Mouse (Mus musculus) kidney, adult 2 months (tissue): ENCODE data around the gene Dph7. TPM values are rescaled to one million over a fixed set of nuclear protein-coding genes. Genes with fewer than 3 reads are reported as not detected.
"Not testable (repeated sequence)": the region's sequence is repeated elsewhere in the genome, so short reads cannot be mapped to it uniquely, and the experiment has no call there.

Source experiments
- DNase-seq: peaks from one replicate; pipeline ENCODE4 v3.0.0; 2021
- H3K27ac ChIP-seq: fragments of 200-500 bp; 2 replicates; pipeline ENCODE4 v1.5.1; 2012; ENCODE audit warnings: low read depth, low read length, control low read depth, inconsistent platforms; ENCODE audit not compliant: insufficient read depth
- H3K27me3 ChIP-seq: fragments of 200-500 bp; replicated peaks from 2 replicates; pipeline ENCODE4 v1.6.1; 2012; ENCODE audit warnings: mild to moderate bottlenecking, moderate library complexity, low read length, inconsistent platforms; ENCODE audit not compliant: control insufficient read depth, insufficient read depth
- H3K36me3 ChIP-seq: fragments of 200-500 bp; 2 replicates; pipeline ENCODE4 v1.6.1; 2012; ENCODE audit warnings: mild to moderate bottlenecking, moderate library complexity, low read length, inconsistent platforms; ENCODE audit not compliant: control insufficient read depth, insufficient read depth
- H3K4me1 ChIP-seq: fragments of 200-500 bp; 2 replicates; pipeline ENCODE4 v1.6.1; 2011; ENCODE audit warnings: low read length; ENCODE audit not compliant: control insufficient read depth, insufficient read depth
- H3K4me3 ChIP-seq: fragments of 200-500 bp; 2 replicates; pipeline ENCODE4 v1.5.1; 2011; ENCODE audit warnings: mild to moderate bottlenecking, low read depth, low read length, control low read depth; ENCODE audit not compliant: insufficient read depth
- CTCF ChIP-seq: fragments of 200-500 bp; conservative IDR thresholded peaks from 2 replicates; pipeline ENCODE4 v1.5.1; 2011; ENCODE audit warnings: low read depth, mild to moderate bottlenecking, control low read depth, low read length, moderate library complexity, mixed read lengths; ENCODE audit not compliant: insufficient read depth, insufficient read length
- POLR2A ChIP-seq: fragments of 200-500 bp; IDR thresholded peaks from one replicate; pipeline ENCODE4 v1.6.1; 2011; ENCODE audit warnings: low read depth, low read length, control low read depth
- WGBS: fragments of 180-500 bp; shearing (Covaris S2); methylation state at CpG from one replicate; pipeline ENCODE4 v1.1.7; 2018; 5-methylcytosine and 5-hydroxymethylcytosine counted together
- polyA plus RNA-seq: library from polyadenylated mRNA; depleted of rRNA; stranded (reverse); fragments of >200 nt; gene quantifications from 2 replicates; pipeline ENCODE4 v1.2.3, GENCODE M21; 2012

The Dph7 gene
- polyA plus RNA-seq, 1 experiment: 13.0 TPM

GRCm38 (mm10) chr2:24935057-24935796 lies 27.0 kb upstream of the Dph7 start, which contains the start of gene Arrdc1:
TSS of gene Arrdc1 (minus strand) at chr2:24935252.
- DNase-seq: peak; percentile 98
- under 1% methylated on average over 48 of the region's 49 CpGs for WGBS
- Histone ChIP-seq H3K4me3 (peak within 1 kb of the TSS; percentile 86), H3K27me3 (no peaks in the 10 kb centered on the region), H3K4me1 (peaks cover 6% of the 10 kb centered on the region; the same call in 1 of the 2 replicates), H3K27ac (peak within 1 kb of the TSS; percentile 83), H3K36me3 (no peaks in the 10 kb centered on the region)
- TF ChIP-seq POLR2A (peak; percentile 64), CTCF (peak; percentile 58)

DNA sequence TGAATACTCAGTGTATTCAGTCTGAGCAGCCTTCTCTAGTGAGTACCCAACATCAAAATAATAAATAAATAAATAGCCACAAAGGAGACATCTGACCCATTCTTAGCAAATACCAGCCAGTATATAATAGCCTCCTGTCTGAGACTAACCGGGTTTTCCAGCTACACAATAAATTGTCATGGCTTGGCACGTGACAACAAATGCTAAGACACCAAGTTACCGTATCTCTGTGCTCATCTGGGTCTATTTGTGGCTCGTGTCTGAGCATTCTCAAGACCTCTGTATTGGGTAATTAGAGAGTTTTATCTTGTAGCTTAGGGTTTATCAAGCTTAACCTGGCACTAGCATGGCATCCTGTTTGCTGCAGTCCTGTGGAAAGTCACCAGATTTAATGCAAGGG lies 20.1 kb upstream of the Dph7 start:
- H3K36me3 ChIP-seq: no peaks in the 10 kb centered on the region
- no peaks in the 10 kb centered on the region for H3K27me3 ChIP-seq
- no peak overlapping the region for H3K27ac ChIP-seq
- DNase-seq: no peak
- WGBS: 68% methylated on average over 4 of the region's 4 CpGs
- no peak overlapping the region for H3K4me3 ChIP-seq
- TF ChIP-seq POLR2A (no peak), CTCF (no peak)
- H3K4me1 ChIP-seq: no peaks in the 10 kb centered on the region

- 33% methylated on average over 2 of the region's 2 CpGs for WGBS
- peak; percentile 38 for TF ChIP-seq CTCF
These were observed 17.9 kb upstream of the Dph7 start for GRCm38 (mm10) chr2:24944304-24944703.

DNA sequence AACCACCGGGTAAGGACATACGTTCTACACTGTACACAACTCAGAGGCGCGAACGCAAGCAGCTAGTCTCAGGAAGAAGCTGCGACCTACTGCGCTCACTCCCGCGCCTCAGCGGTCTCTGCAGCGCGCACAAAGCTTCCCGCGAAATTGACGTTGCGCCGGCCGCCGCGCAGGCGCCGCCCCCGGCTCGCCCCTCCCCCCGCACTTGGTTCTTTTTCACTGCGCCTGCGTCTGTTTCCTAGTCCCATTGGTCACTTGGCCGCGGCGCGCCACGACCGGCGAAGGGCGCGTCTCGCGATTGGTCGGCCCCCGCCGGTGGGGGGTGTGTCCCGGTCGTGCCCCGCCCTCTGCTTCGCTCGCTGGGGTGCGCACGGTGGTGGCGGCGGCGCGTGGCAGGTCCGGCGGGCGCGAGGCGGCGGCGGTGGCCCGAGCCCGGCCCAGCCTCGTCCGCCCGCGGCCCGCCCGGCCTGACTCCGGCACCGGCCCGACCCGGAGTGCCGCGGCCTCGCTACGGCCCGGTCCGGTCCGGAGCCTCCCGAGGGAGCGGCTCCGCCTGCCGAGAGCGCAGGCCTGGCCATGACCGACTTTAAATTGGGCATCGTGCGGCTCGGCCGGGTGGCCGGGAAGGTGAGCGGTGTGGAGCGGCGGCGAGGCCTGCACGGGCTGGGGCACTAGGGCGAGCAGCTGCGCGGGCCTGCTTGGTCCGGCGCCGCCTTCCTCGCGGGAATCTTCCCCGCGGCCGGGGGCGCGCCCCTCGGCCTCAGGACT lies 12.6 kb upstream of the Dph7 start, which contains the start of gene Zmynd19:
Zmynd19 (plus strand) TSS at position 372 of the 768 bp plus-strand sequence.
- Histone ChIP-seq H3K4me3 (peak within 1 kb of the TSS; percentile 78), H3K27me3 (no peaks in the 10 kb centered on the region), H3K36me3 (no peaks in the 10 kb centered on the region), H3K27ac (no peak within 1 kb of the TSS), H3K4me1 (peaks cover 3% of the 10 kb centered on the region; the same call in 1 of the 2 replicates)
- peak; percentile 99 for DNase-seq
- no peak for TF ChIP-seq CTCF
- no peak for TF ChIP-seq POLR2A
- WGBS: under 1% methylated on average over 106 of the region's 108 CpGs

More at GRCm38 (mm10) chr2:24944304-24944703, 17.9 kb upstream of the Dph7 start:
- H3K27ac ChIP-seq, H3K4me3 ChIP-seq, H3K4me1 ChIP-seq, H3K27me3 ChIP-seq, H3K36me3 ChIP-seq: not testable (repeated sequence)
- DNase-seq: peak; percentile 74

DNA sequence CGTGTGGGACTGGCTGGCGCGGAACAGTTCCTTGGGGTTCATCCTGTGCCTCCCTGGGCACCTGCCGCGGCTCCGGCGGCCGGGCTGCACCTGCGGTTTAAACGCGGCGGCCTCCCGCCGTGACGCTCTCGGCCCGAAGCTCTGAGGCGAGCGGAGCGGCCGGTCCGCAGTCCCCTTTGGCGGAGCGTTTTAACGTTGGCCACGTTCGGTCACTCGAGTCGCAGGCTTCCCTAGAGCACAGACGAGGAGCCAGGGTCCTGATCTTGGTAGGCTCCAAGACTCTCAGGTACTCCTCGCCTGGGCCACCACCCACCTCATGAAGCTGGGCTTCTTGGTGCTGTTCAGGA lies 12.0 kb upstream of the Dph7 start:
- H3K4me3 ChIP-seq: peak overlapping the region; percentile 78
- under 1% methylated on average over 31 of the region's 31 CpGs for WGBS
- H3K36me3 ChIP-seq: no peaks in the 10 kb centered on the region
- DNase-seq: no peak
- TF ChIP-seq CTCF: no peak
- no peak for TF ChIP-seq POLR2A
- H3K27me3 ChIP-seq: no peaks in the 10 kb centered on the region
- peaks cover 3% of the 10 kb centered on the region; the same call in 1 of the 2 replicates for H3K4me1 ChIP-seq
- H3K27ac ChIP-seq: no peak overlapping the region

DNA sequence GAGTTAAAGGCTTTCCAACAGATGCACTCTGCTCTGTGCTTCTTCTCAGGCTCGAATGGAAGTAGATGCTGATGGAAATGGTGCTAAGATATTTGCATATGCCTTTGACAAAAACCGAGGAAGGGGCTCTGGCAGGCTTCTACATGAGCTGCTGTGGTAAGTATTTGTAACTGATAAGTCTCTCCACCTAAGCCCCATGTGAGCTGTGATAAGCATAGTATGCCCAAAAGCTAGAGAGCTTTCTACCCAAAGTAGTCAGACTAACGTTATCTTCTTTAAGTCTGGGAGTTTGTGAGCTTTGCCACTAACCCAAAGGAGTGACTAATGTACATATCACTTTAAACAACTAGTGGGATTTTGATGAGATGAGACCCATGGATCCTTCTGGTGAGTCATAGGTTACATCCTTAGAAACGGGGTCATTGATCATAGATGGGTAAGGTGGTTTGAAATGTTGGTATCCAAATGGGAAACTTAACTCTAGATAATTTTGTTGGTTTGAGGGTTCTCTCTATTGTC lies 9.6 kb upstream of the Dph7 start:
- Histone ChIP-seq H3K4me3 (no peak overlapping the region), H3K27me3 (no peaks in the 10 kb centered on the region), H3K27ac (no peak overlapping the region), H3K4me1 (peaks cover 3% of the 10 kb centered on the region; the same call in 1 of the 2 replicates), H3K36me3 (no peaks in the 10 kb centered on the region)
- no peak for TF ChIP-seq CTCF
- TF ChIP-seq POLR2A: no peak
- no peak for DNase-seq
- WGBS: 88% methylated on average over 4 of the region's 4 CpGs

- TF ChIP-seq POLR2A (no peak), CTCF (peak; percentile 76)
- no peak overlapping the region for H3K27ac ChIP-seq
- peaks cover 6% of the 10 kb centered on the region; the same call in 1 of the 2 replicates for H3K4me1 ChIP-seq
- H3K27me3 ChIP-seq: no peaks in the 10 kb centered on the region
- H3K36me3 ChIP-seq: no peaks in the 10 kb centered on the region
- DNase-seq: peak; percentile 71
- no peak overlapping the region for H3K4me3 ChIP-seq
- 15% methylated on average over 3 of the region's 3 CpGs for whole genome bisulfite sequencing
These were observed 1.3 kb upstream of the Dph7 start for GRCm38 (mm10) chr2:24960910-24961309.
